Mouse (Mus musculus) spleen, adult 18-20 months (tissue): ENCODE results near the gene Rora.

Source experiments
- DNase-seq, 2 experiments: peaks; one replicate each; pipeline ENCODE4 v3.0.0; 2022; ENCODE audit warnings: mixed read lengths in 2 of 2

The Rora gene

DNA sequence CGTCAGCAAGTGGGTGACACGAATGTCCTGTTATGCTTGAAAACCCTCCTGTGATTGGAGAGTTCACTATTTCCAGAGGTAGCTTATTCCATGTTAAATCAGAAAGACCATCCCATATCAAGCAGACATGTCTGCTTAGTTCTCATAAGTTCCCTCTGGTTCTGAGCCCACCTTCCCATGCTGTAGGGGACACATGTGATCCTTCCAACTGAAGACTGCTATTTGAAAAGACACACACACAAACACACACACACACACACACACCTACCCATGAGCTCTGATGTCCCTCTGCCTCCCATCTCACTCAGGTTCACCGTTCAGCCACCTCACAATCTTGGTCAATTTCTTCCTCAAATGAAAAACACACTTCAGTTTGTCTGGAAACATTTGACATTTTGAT is 642.2 kb downstream of the Rora start:
- no peak for DNase-seq

DNA sequence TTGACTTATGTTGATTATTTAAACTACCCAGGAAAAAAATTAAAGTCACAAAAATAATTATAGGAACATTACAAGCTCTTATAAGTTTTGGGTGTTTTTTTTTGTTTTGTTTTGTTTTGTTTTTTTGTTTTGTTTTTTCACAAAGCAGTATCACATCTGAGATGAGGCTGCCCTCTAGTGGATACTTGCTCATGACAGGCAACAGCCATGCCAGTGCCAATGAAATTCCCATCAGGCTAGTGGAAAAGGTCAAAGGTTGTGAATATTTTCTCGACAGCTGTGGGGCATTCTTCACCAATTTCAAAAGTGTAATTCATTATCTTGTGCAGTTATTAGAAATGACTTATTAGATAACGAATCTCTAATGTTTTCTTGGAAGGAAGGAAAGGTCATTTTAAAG is 642.8 kb downstream of the Rora start:
- DNase-seq: peak in 1 of 2 experiments; percentile 20

DNA sequence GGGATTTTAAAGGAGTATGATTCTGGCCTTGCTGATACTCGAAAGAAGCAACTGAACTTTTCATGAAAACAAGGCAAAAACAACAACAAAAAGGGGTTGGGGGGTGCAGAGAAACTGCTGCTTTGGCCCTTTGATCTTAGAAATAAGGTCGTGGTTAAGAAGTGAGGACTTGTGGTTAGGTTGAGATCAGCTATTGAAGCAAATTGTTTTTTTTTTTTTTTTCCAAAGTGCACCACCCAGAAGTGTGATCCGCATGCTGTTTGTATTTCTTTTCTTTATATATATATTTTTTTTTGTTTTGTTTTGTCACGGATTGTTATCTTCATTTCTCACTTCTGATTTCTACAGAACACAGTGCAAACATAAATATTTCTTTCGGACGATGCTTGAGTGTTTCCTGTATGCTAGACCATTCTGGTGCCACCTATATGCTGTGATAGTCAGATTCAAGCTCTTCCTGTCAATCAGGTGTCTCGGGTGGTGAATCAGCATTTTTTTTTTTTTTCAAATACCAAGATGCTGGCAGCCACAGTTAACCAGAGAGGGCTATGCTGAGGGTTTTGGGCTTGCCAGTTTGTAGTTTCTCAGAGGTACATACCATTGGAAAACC is 644.3 kb downstream of the Rora start:
- DNase-seq: no peak

DNA sequence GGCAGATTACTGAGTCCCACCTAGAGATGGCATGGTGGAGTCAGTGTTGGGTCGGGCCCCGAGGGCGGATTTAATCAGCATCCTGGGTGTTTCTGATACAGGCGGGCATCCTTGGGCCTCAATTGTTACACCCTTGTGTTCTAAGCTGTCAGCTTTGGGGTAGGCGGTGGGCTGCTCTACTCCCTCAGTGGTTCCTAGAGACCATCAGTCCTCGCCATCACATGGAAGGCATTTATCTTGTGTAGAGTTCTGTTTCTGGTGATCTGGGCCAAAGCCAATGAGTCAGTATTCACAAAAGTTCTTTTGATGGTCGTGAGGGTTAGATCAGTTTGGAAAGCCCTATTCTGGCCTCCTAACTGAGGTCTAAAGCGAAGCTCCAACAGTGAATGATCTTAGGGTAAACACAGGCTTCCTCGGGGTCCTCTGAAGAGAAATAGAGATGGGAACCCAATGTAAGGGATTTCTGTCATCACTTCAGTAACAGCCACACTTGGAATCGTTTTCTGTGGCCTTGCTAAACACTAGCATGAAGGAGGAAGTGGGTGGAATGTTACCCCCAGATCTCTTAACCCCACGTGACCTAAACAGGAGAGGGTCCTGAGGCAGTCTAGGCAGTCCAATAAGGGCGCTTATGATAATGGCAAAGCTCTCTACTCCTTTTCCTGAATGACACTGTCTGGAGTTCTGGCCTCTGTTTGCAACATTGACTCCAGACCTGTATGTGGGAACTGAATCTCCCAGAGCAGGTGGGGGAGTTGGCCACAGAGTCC is 645.2 kb downstream of the Rora start:
- no peak for DNase-seq

DNA sequence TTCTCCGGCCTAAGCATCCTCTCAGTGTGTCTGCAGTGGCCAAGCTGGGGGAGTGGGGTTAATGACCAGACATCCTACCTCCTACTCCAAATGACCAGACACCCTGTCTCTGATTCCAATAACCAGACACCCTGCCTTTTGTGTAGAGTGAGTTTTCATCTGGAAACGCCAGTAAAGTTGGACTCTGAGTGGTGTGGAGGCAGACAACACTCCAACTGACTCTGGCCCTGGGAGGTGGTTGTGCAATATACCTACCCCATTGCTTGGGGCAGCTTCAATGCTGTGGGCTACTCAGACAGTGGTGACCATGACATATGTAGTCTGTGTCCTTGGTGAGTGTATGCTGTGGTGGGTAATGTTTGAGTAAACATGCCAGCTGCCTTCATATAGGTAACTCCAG is 645.9 kb downstream of the Rora start:
- DNase-seq: no peak

DNA sequence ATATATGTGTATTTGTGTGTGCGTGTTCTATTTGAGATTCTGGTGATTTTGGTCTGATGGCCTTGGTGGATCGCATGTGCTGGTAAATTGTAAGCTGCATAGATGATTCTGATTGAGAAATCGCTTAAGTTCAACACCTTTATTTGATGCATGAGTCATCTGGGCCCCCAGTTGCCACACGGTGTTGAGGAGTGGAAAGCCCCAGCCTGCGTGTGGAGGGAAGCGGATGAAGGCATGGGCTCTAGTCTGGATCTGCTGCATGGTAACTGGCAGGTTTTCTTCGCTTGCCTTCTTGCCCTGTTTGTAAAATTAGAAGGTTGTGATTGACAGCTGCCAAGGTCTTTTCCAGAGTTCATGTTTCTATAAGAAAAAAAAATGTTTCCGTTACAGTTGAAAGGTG is 646.7 kb downstream of the Rora start:
- DNase-seq: no peak

DNA sequence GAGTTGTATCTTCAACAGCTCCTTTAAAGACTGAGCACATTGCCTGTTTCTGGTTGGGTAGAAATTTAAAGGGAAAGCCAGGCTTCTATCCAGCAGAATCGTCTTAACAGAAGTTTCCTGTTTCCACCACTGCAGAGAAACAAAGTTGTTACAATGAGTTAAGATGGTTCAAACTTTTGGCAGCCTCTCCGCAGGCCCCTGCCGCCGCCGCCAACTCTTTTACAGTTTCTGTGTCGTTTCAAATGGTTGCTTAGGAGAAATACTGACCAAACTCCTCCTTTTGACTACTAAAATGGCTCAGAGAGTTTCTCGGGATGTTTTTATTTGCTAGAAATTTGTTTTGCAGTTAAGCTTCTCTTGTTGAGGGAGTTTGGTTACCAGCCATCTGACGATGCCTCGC is 647.9 kb downstream of the Rora start:
- DNase-seq: no peak

DNA sequence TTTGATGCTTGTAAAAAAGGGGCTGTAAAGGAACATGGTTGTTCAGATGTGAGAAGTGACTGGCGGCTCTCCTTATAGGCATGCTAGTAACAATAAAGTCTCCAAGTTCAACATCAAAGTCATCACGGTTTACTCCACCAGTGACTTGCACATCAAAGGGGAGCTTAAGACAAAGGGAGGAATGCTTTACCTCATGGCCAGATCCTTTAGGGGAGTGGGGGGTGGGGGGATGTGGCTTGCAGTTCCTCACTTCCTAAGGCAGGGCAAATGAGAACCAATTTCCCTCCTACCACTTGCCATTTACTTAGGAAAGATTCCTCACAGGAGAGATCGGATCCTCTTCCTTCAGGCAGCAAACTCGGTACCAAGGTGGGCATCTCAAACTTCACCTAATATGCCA is 648.4 kb downstream of the Rora start:
- no peak for DNase-seq

DNA sequence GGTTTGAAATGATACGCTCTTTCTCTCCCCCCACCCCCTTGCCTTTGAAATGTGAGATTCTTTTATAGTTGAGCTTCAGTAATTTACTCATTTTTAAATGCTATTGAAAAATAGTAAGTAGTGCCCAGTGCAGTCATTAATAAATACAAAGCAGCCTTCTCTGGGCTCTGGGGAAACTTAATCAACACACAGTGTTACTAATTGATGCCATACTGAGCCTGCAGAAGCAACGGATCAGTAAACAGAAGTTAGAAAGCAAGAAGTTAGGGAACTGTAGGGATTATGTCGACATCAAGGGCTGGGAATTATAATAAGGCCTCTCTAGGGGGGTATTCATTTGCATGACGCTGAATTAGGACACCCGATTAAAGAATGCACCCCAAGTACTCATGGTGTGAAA is 649.3 kb downstream of the Rora start:
- no peak for DNase-seq

DNA sequence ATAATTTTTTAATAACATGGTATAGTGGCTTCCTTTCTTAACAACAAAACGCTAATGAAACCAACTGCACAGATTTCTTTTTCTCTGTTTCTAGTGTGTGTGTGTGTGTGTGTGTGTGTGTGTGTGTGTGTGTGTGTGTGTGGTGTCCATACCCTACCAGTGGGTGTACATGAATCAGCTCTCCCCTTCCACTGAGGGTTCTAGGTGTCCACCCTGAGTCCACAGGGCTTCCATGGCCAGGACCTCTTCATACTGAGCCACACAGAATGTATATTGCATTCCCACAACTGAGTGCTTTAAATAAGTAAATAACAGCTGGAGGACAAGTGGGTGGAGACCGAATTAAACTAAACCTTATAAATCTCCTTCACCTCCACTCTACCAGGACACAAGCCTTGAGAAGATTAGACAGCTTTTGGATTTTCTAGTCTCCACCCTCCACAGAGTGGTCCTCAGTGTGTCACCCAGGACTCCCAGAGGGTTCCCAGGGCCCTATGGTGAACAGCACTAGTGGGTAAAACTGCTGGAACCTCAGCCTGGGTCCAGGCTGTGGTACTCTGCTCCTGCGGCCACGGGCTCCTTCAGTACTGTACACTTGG is 649.9 kb downstream of the Rora start:
- DNase-seq: no peak

DNA sequence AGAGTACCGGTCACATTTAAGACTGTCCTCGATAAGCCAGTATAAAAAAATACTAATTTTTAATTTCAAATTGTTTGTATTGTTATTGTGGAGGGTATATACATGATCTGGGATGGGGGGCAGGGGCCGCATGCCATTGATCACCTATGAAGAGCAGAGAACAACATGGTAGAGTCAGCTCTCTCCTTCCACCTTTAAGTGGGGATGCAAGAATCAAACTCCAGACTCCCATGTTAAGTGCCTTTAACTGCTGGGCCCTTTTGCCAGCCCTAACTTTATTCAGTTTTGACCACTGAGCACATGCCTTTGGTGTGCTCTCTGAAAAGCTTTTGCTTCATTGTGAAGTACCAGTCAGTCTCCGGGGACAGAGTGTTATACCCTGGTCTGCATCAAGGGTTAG is 650.4 kb downstream of the Rora start:
- no peak for DNase-seq

DNA sequence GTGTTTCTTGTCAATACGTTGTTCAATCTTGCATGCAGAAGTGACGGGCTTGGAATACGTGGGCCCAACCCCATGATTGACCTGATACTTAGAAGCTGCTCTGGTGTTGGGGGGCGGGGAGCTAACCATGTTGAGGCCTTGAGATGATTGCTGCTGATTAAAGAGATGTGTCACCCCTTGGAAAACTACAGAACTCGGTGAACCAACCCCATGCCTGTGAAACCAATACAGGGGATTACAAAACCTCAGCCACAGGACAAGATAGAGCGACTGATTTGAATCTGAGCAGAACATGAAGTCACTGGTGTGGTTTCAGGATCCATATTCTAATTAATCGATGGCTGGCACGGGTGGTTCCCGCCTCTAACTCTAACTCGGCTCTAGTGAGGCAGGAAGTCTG is 650.9 kb downstream of the Rora start:
- DNase-seq: no peak

DNA sequence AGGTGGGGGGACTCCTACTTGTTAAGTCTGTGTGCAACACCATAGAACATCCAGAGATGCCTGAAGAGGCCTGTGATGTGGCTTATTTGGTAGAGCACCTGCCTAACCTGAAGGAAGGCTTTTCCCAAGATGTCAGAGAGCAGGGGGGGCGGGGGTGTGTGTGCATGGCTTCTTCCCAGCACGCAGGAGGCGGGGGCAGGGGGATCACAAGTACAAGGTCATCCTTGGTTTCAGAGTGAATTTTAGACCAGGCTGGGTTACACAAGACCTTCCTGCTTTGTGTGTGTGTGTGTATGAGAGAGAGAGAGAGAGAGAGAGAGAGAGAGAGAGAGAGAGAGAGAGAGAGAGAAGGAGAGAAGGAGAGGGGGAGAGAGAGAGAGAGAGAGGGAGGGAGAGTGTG is 651.4 kb downstream of the Rora start:
- no peak for DNase-seq

DNA sequence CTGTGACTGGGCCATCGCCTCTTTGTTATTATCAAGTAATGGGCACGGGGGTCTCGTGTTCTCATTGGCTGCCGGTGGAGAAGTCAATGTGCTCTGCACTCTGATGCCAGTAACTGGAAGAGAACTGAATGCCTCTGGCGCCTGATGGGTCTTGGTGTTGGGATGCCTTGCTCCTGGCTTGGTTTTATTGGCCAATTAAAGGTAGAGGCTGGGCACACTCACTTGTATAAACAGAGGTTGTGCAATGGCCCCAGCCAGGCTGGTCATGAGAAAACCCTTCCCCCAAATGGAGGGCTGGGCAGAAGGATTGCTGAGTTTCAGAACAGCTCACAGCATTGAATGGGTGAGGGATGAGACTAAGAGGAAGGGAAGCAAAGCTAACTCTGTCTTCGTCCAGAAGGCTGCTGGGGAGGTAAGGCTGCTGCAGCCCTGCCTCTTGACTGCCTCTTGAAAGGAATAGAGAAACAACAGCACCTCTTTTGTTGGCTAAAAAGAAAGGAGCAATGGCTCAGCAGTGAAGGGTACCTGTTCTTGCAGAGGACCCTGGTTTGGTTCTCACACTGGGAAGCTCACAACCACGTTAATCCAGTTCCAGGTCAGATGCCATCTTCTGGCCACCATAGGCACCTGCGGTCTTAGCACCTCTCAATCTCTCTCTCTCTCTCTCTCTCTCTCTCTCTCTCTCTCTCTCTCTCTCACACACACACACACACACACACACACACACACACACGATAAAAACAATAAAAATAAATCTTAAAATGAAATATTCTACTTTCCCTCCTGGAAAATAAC is 653.3 kb downstream of the Rora start:
- no peak for DNase-seq

DNA sequence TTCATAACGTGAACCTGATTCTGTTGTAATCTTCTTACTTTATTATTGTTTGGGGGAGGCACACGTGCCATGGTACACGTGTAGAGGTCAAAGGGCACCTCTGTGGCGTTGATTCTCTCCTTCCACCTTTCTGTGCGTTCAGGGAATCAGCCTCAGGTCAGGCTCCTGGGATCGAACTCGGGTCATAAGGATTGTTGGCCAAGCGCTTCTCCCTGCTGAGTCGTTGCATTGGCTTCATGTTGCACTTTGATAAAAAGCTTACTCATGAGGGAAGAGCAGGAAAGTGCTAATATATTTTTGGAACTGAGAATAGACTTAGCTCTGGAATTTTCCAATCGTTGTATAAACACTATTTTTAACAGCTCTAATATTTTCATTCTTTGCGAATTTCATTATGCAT is 654.4 kb downstream of the Rora start:
- no peak for DNase-seq

DNA sequence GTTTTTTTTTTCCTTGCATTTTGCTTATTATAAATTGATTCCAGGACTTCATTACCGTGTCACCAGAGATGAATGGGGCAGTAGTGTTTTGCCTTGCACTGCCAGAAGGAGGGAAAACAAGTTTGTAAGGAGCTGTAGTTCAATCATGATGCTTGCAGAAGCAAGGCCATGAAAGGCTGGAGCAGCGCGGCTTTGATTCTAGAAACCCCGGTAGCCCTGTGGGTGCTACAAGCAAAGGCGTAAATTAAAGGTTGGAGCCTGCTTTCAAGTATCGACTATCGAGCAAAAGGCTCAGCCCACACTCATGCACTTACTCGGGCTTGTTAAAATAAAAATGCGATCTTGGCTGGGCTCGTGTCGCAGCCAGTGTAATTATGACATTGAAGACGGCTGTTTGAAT is 656.9 kb downstream of the Rora start:
- no peak for DNase-seq

DNA sequence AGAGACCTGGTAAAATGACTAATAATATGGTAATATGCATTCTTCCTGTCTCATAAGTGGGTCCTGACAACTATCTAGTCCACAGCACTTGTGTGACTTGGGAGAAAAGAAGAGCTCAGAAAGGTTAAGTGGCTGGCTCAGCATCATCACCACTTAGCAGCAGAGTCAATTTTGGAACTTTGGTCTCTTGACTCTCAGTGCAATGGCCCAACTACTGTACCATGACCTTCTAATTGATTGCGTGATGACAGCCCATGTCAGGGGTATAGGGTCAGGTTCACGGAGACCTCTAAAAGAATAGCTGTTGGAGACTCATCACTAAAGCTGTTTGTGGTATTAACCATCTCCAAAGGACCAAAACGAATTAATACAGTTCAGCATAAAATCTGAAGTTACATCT is 659.7 kb downstream of the Rora start:
- no peak for DNase-seq

DNA sequence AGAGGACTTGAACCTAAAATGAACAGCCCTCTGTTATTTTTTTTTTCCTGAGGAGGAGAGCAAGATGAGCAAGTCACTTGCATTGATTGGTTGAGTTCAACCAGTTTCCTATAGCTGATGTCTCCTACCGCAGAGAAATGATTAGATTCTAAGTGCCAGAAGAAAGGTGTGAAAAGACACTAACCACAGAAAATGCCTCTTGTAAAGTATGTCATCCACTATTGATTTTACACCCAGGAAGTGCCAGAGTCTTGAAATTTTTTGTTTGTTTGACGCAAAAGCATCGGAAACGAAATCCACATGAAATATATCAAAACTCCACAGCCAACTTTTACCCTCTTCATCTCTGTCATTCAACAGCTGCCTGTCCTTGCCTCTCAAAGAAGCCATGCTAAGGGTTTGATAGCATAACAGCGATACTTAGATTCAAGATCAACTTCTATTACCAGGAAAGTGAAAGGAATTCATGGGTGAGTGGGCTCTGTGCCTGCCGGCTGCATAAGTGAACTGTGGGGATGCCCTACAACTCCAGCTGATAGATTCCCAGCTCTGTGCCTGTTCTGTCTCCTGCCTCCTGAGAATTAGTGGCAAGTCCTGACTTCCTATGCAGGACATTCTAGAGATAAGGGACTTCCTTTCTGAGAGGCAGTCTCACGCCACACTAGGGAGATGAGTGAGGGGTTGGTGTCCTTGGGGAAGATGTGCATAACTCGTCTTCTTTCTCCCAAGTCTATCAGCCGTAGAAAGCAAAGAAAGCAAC is 661.0 kb downstream of the Rora start:
- DNase-seq: no peak

DNA sequence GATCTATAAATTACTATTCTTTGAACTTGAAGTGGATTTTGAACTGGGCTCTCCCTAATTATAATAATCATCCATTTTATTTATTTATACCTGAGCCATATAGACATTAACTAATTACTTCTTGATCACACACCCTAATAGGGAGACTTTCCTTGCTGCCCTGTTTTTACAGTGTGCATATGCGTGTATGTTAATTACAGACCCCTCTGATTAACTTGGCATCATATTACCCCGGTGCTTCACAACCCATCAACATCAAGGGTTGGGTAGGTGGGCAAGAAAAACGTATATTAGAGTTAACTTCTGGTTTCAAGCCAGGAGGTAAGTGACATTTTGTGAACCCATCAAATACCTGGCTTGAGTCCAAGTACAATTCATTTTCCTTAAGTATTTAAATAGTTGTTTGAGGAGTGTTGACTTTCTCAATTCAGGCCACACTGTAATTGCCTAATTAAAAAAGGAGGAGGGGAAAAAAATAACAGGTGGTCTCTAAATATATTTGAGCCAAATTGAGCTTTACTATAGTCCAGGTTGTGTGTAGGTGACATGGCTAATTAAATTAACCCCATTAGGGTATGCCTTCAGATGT is 664.0 kb downstream of the Rora start:
- DNase-seq: no peak

DNA sequence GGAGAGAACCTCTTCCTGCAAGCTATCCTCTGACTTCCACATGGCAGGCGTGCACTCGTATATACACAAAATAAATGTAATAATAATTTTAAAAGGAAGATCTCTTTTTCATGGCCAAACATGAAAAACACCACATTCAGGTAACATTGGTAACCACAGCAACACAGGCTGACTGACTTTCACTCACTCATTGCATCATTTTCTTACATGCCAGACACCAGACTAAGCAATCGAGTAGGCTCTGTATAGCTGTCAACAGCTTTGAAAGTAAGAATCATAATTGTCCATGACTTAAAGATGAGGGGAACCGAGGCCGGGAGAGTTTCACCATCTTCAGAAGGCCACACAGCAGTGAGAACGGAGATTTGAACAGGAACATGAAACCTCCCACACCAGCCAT is 665.8 kb downstream of the Rora start:
- no peak for DNase-seq

DNA sequence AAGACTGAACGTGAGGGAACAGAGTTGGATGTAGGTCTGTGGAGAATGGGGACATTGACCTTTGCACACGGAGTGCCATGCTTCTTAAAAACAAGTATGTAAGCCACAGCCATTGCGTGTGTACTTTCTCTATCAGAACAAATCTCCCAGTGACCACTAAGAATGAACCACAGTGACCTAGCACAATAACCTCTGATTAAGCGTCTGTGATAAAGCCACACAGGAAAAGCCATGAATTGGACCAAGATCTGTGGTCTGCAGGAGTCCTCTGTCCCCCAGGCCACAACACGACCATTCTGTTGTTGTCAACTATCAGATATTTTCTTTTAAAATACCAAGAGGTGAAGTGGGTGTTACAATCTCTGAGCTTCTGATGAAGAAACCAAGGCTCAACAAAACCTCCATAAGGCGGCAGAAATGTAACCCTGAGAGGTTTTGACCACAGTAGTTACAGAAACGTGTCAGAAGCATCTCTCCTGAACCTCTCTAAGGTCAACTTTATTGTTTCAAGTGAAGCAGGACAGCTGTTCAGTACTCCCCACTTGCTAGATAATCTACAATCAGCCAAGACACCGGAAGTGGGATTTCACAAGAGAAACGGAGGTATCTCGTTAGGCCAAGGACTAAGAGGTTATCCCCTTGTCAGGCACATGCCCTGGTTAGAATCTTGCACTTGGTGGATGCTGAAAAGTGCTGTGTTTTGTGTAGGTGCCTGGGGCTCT is 666.5 kb downstream of the Rora start:
- no peak for DNase-seq

DNA sequence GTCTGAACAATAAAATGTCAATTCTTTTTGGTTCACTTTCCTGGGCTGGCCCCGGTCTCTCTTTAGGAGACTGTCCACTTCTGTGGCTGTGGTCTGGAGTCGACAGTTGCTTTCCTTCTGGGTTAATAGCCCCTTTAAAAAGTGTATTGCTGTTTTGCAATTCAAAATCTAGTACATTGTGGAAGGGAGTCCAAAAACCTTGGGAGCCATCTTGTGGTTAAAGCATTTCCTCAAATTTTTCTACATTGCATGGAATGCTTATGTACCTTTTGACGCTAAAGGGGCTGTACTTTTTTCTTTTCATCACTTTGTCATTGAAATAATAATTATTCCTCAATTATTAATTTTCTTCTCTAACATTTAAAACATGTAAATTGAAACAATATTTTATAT is 667.0 kb downstream of the Rora start:
- no peak for DNase-seq
